Mouse (Mus musculus) stomach, embryonic 14.5 days (tissue): ENCODE data around the gene Hist1h2bk. TPM values are rescaled to one million over a fixed set of nuclear protein-coding genes. Genes with fewer than 3 reads are reported as not detected.

Source experiments
- ATAC-seq: fragments of 200-750 bp; cut with Nextera tagmentation; 2 replicates; pipeline ENCODE4 v1.8.0; 2017; ENCODE audit warnings: low read depth, moderate TSS enrichment; ENCODE audit not compliant: insufficient number of reproducible peaks, insufficient read depth, low FRiP score
- H3K27ac ChIP-seq: fragments of 300-500 bp; sonication (generic); 2 replicates; pipeline ENCODE4 v1.5.1; 2014; ENCODE audit warnings: mild to moderate bottlenecking, low read length, moderate library complexity, mixed read lengths
- H3K27me3 ChIP-seq: fragments of 300-500 bp; sonication (generic); 2 replicates; pipeline ENCODE4 v1.6.1; 2014; ENCODE audit warnings: low read length, control low read depth, mixed read lengths; ENCODE audit not compliant: control insufficient read depth, insufficient read depth
- H3K36me3 ChIP-seq: fragments of 300-500 bp; sonication (generic); 2 replicates; pipeline ENCODE4 v1.6.1; 2014; ENCODE audit warnings: mild to moderate bottlenecking, control low read depth, low read length, moderate library complexity, mixed read lengths; ENCODE audit not compliant: control insufficient read depth, insufficient read depth
- H3K4me1 ChIP-seq: fragments of 300-500 bp; sonication (generic); 2 replicates; pipeline ENCODE4 v1.6.1; 2014; ENCODE audit warnings: low read length, control low read depth, mixed read lengths; ENCODE audit not compliant: control insufficient read depth, insufficient read depth
- H3K4me2 ChIP-seq: fragments of 300-500 bp; sonication (generic); replicated peaks from 2 replicates; pipeline ENCODE4 v1.6.1; 2014; ENCODE audit warnings: low read depth, low read length, control low read depth
- H3K4me3 ChIP-seq: fragments of 300-500 bp; sonication (generic); 2 replicates; pipeline ENCODE4 v1.5.1; 2014; ENCODE audit warnings: low read depth, low read length, control low read depth
- H3K9ac ChIP-seq: fragments of 300-500 bp; sonication (generic); replicated peaks from 2 replicates; pipeline ENCODE4 v1.6.1; 2014; ENCODE audit warnings: low read depth, mild to moderate bottlenecking, control low read depth, low read length, moderate library complexity, mixed read lengths
- H3K9me3 ChIP-seq: fragments of 300-500 bp; sonication (generic); 2 replicates; pipeline ENCODE4 v1.6.1; 2016; ENCODE audit warnings: low read depth, low read length, control low read depth; ENCODE audit not compliant: control insufficient read depth
- WGBS: fragments of 180-500 bp; shearing (Covaris S2); extraction: QIAGEN DNeasy Blood & Tissue Kit; methylation state at CpG from one replicate; pipeline ENCODE4 v1.1.7; 2014; 5-methylcytosine and 5-hydroxymethylcytosine counted together
- polyA plus RNA-seq: library from polyadenylated mRNA; unstranded; fragments of >200 nt; fragmentation: Nextera tagmentation; extraction: Ambion mirVana; gene quantifications from 2 replicates; pipeline ENCODE4 v1.2.1, GENCODE M21; 2014

The Hist1h2bk gene
- polyA plus RNA-seq, 1 experiment from 2014 or later, result 7.5 TPM

GRCm38 (mm10) chr13:22019934-22020835 lies 15.5 kb upstream of the Hist1h2bk start:
- Histone ChIP-seq H3K4me2 (peak overlapping the region; percentile 81), H3K9ac (peak overlapping the region; percentile 30), H3K9me3 (no peaks in the 10 kb centered on the region; the same call in 1 of the 2 replicates), H3K4me3 (peak overlapping the region; percentile 50), H3K36me3 (no peaks in the 10 kb centered on the region), H3K27ac (no peak overlapping the region), H3K4me1 (no peaks in the 10 kb centered on the region), H3K27me3 (0 out of 2 replicates have a peak, but pooled peaks cover 6% of the 10 kb centered on the region)
- 1% methylated on average over 44 of the region's 44 CpGs for WGBS
- ATAC-seq, result no peak

- peak; percentile 77 for ATAC-seq
- 0 out of 2 replicates have a peak, but pooled peaks cover 3% of the 10 kb centered on the region for H3K27me3 ChIP-seq
Measured at GRCm38 (mm10) chr13:22020901-22021339, 14.8 kb upstream of the Hist1h2bk start.

GRCm38 (mm10) chr13:22021581-22021980 lies 14.1 kb upstream of the Hist1h2bk start:
- Histone ChIP-seq H3K36me3 (no peaks in the 10 kb centered on the region), H3K4me2 (peak overlapping the region; percentile 81), H3K4me3 (peak overlapping the region; percentile 50), H3K4me1 (no peaks in the 10 kb centered on the region), H3K27me3 (0 out of 2 replicates have a peak, but pooled peaks cover under 1% of the 10 kb centered on the region), H3K9ac (0 out of 2 replicates have a peak overlapping the region, but pooled peaks have one; percentile 1), H3K9me3 (no peaks in the 10 kb centered on the region), H3K27ac (no peak overlapping the region)
- WGBS, result 1% methylated on average over 11 of the region's 11 CpGs
- no peak for ATAC-seq

More at GRCm38 (mm10) chr13:22020901-22021339, 14.8 kb upstream of the Hist1h2bk start:
- Histone ChIP-seq H3K4me1 (no peaks in the 10 kb centered on the region), H3K9me3 (no peaks in the 10 kb centered on the region), H3K4me2 (peak overlapping the region; percentile 81), H3K27ac (no peak overlapping the region), H3K4me3 (peak overlapping the region; percentile 50), H3K36me3 (no peaks in the 10 kb centered on the region), H3K9ac (peak overlapping the region; percentile 30; the same call in 1 of the 2 replicates)
- WGBS, result under 1% methylated on average over 8 of the region's 8 CpGs

GRCm38 (mm10) chr13:22022241-22022640 lies 13.4 kb upstream of the Hist1h2bk start:
- H3K27ac ChIP-seq, result no peak overlapping the region
- H3K36me3 ChIP-seq, result no peaks in the 10 kb centered on the region
- no peaks in the 10 kb centered on the region for H3K9me3 ChIP-seq
- H3K4me3 ChIP-seq, result peak overlapping the region; percentile 50
- H3K9ac ChIP-seq, result 0 out of 2 replicates have a peak overlapping the region, but pooled peaks have one; percentile 1
- H3K4me1 ChIP-seq, result no peaks in the 10 kb centered on the region
- WGBS, result under 1% methylated on average over 9 of the region's 9 CpGs
- peak overlapping the region; percentile 81 for H3K4me2 ChIP-seq
- ATAC-seq, result peak; percentile 76; the same call in 1 of the 2 replicates
- H3K27me3 ChIP-seq, result no peaks in the 10 kb centered on the region

- H3K4me3 ChIP-seq, result peak overlapping the region; percentile 44
- no peaks in the 10 kb centered on the region for H3K36me3 ChIP-seq
- H3K27me3 ChIP-seq, result no peaks in the 10 kb centered on the region
- H3K9me3 ChIP-seq, result no peaks in the 10 kb centered on the region
- no peak overlapping the region for H3K27ac ChIP-seq
- WGBS, result 1% methylated on average over 35 of the region's 35 CpGs
- peak; percentile 46; the same call in 1 of the 2 replicates for ATAC-seq
- H3K4me1 ChIP-seq, result no peaks in the 10 kb centered on the region
- peak overlapping the region; percentile 54 for H3K4me2 ChIP-seq
- H3K9ac ChIP-seq, result 0 out of 2 replicates have a peak overlapping the region, but pooled peaks have one; percentile 26
Measured at GRCm38 (mm10) chr13:22026058-22027031, 9.3 kb upstream of the Hist1h2bk start.

GRCm38 (mm10) chr13:22028673-22029460 lies 6.8 kb upstream of the Hist1h2bk start:
- Histone ChIP-seq H3K9me3 (no peaks in the 10 kb centered on the region), H3K27ac (no peak overlapping the region; the same call in 1 of the 2 replicates), H3K36me3 (no peaks in the 10 kb centered on the region), H3K4me1 (no peaks in the 10 kb centered on the region), H3K27me3 (no peaks in the 10 kb centered on the region), H3K4me3 (peak overlapping the region; percentile 32), H3K4me2 (peak overlapping the region; percentile 36), H3K9ac (no peak overlapping the region; the same call in 1 of the 2 replicates)
- peak; percentile 79 for ATAC-seq
- 2% methylated on average over 40 of the region's 40 CpGs for WGBS

- no peak for ATAC-seq
- Histone ChIP-seq H3K9ac (no peak overlapping the region), H3K36me3 (no peaks in the 10 kb centered on the region), H3K9me3 (no peaks in the 10 kb centered on the region), H3K27ac (no peak overlapping the region), H3K4me1 (no peaks in the 10 kb centered on the region), H3K4me3 (no peak overlapping the region), H3K27me3 (no peaks in the 10 kb centered on the region), H3K4me2 (no peak overlapping the region)
- 42% methylated on average over 8 of the region's 8 CpGs for WGBS
Measured at GRCm38 (mm10) chr13:22029928-22030327, 5.7 kb upstream of the Hist1h2bk start.
